Mouse (Mus musculus) bone marrow macrophage, adult 2 months (primary cell): ENCODE measurements around the gene Jsrp1.

Experiments used
- CTCF ChIP-seq: IDR thresholded peaks from 2 replicates; pipeline ENCODE4 v1.5.1; 2012; ENCODE audit warnings: low read depth, mild to moderate bottlenecking, low read length, moderate library complexity
- POLR2A ChIP-seq: IDR thresholded peaks from 2 replicates; pipeline ENCODE4 v1.6.1; 2012; ENCODE audit warnings: mild to moderate bottlenecking, low read depth, low read length, borderline replicate concordance

DNA sequence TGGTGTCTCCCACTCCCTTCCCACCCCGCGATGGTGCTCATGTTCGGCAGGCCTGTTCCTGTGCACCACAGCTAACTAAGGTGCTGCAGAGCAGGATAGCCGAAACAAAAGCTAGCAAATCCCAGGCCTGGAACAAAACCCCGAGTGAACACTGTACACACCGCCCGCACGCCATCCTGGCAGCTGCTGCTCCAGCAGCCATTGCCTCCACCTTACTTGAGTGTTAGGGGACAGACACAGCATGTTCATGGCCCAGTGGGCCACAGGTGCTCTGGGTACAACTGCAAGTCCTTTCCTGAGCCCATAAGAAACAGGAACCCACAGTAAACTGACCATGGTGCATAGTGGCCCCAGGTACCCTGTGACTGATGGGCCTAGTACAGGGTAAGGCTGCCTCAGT, 18.5 kb downstream of the Jsrp1 start:
- TF ChIP-seq CTCF (no peak), POLR2A (no peak)
